Mouse (Mus musculus) MEL (cell line): ENCODE results near the gene Csnk2b. TPM values are rescaled to one million over a fixed set of nuclear protein-coding genes. Genes with fewer than 3 reads are reported as not detected.

ENCODE experiments used
- DNase-seq: peaks from one replicate; pipeline ENCODE4 v3.0.0; 2011; ENCODE audit warnings: low read depth, low spot score
- H3K27ac ChIP-seq: 2 replicates; pipeline ENCODE4 v1.5.1; 2012; ENCODE audit warnings: low read depth, mild to moderate bottlenecking, control low read depth, low read length, moderate library complexity; ENCODE audit not compliant: control insufficient read depth
- H3K27me3 ChIP-seq, 2 experiments: fragments of 150-350 bp in 1 of 2; sonication (generic) in 1 of 2; 2 replicates each; pipeline ENCODE4 v1.6.1; 2012; ENCODE audit warnings: low read length in 2 of 2, mild to moderate bottlenecking in 2 of 2, improper control_type of control experiment in 1 of 2, moderate library complexity in 1 of 2; ENCODE audit not compliant: insufficient read depth in 2 of 2, control insufficient read depth in 1 of 2
- H3K36me3 ChIP-seq, 2 experiments: 2 replicates each; pipeline ENCODE4 v1.6.1; 2012 to 2014; ENCODE audit warnings: low read length in 2 of 2, improper control_type of control experiment in 1 of 2, inconsistent platforms in 1 of 2, mild to moderate bottlenecking in 1 of 2; ENCODE audit not compliant: insufficient read depth in 2 of 2, control insufficient read depth in 1 of 2
- H3K4me1 ChIP-seq, 2 experiments: fragments of 150-350 bp in 1 of 2; sonication (generic) in 1 of 2; 2 replicates each; pipeline ENCODE4 v1.6.1; 2012; ENCODE audit warnings: low read length in 2 of 2, improper control_type of control experiment in 1 of 2, mild to moderate bottlenecking in 1 of 2; ENCODE audit not compliant: insufficient read depth in 2 of 2, control insufficient read depth in 1 of 2
- H3K4me3 ChIP-seq, 2 experiments: fragments of 150-350 bp in 1 of 2; sonication (generic) in 1 of 2; 2 replicates each; pipeline ENCODE4 v1.5.1; 2012; ENCODE audit warnings: low read depth in 2 of 2, low read length in 2 of 2, mild to moderate bottlenecking in 2 of 2, moderate library complexity in 2 of 2, control low read depth in 1 of 2, improper control_type of control experiment in 1 of 2; ENCODE audit not compliant: control insufficient read depth in 1 of 2, insufficient read depth in 1 of 2
- H3K79me2 ChIP-seq: 2 replicates; pipeline ENCODE4 v1.6.1; 2012; ENCODE audit warnings: mild to moderate bottlenecking, low read length, moderate library complexity; ENCODE audit not compliant: control insufficient read depth, poor library complexity, insufficient read depth
- H3K9ac ChIP-seq: 2 replicates; pipeline ENCODE4 v1.6.1; 2012; ENCODE audit warnings: low read depth, mild to moderate bottlenecking, control low read depth, low read length, moderate library complexity; ENCODE audit not compliant: control insufficient read depth, poor library complexity, severe bottlenecking
- H3K9me3 ChIP-seq: fragments of 150-350 bp; sonication (generic); replicated peaks from 2 replicates; pipeline ENCODE4 v1.6.1; 2012; ENCODE audit warnings: mild to moderate bottlenecking, low read length, improper control_type of control experiment, moderate library complexity; ENCODE audit not compliant: insufficient read depth
- ELF1 ChIP-seq: IDR thresholded peaks from 2 replicates; pipeline ENCODE4 v1.6.1; 2014; ENCODE audit warnings: low read depth, mild to moderate bottlenecking, inconsistent platforms, low read length, improper control_type of control experiment, moderate library complexity
- ETS1 ChIP-seq: IDR thresholded peaks from 2 replicates; pipeline ENCODE4 v1.6.1; 2012; ENCODE audit warnings: low read depth, mild to moderate bottlenecking, inconsistent platforms, low read length, improper control_type of control experiment, moderate library complexity
- GABPA ChIP-seq: IDR thresholded peaks from 2 replicates; pipeline ENCODE4 v1.6.1; 2012; ENCODE audit warnings: low read depth, mild to moderate bottlenecking, inconsistent platforms, low read length, improper control_type of control experiment, moderate library complexity
- JUND ChIP-seq: IDR thresholded peaks from 2 replicates; pipeline ENCODE4 v1.6.1; 2011; ENCODE audit warnings: low read depth, mild to moderate bottlenecking, improper control_type of control experiment, low read length
- MAX ChIP-seq: IDR thresholded peaks from 2 replicates; pipeline ENCODE4 v1.6.1; 2011; ENCODE audit warnings: low read length, improper control_type of control experiment
- MAZ ChIP-seq: IDR thresholded peaks from 2 replicates; pipeline ENCODE4 v1.6.1; 2012; ENCODE audit warnings: low read depth, mild to moderate bottlenecking, inconsistent platforms, low read length, improper control_type of control experiment
- NELFE ChIP-seq: IDR thresholded peaks from 2 replicates; pipeline ENCODE4 v1.6.1; 2011; ENCODE audit warnings: low read depth, low read length, improper control_type of control experiment
- POLR2AphosphoS2 ChIP-seq: IDR thresholded peaks from 2 replicates; pipeline ENCODE4 v1.6.1; 2011; ENCODE audit warnings: low read length, improper control_type of control experiment
- POLR2AphosphoS5 ChIP-seq: IDR thresholded peaks from 2 replicates; pipeline ENCODE4 v1.6.1; 2012; ENCODE audit warnings: low read depth, borderline replicate concordance, mild to moderate bottlenecking, inconsistent platforms, low read length, moderate library complexity, mixed read lengths
- RCOR1 ChIP-seq: IDR thresholded peaks from 2 replicates; pipeline ENCODE4 v1.6.1; 2012; ENCODE audit warnings: low read depth, mild to moderate bottlenecking, inconsistent platforms, low read length, improper control_type of control experiment
- TAL1 ChIP-seq: IDR thresholded peaks from 2 replicates; pipeline ENCODE4 v1.6.1; 2012; ENCODE audit warnings: mild to moderate bottlenecking, inconsistent platforms, low read length, moderate library complexity, mixed read lengths
- TCF12 ChIP-seq: IDR thresholded peaks from 2 replicates; pipeline ENCODE4 v1.6.1; 2014; ENCODE audit warnings: low read depth, mild to moderate bottlenecking, inconsistent platforms, low read length, improper control_type of control experiment, moderate library complexity
- USF1 ChIP-seq: IDR thresholded peaks from 2 replicates; pipeline ENCODE4 v1.6.1; 2014; ENCODE audit warnings: low read depth, mild to moderate bottlenecking, inconsistent platforms, low read length, improper control_type of control experiment, moderate library complexity
- ZKSCAN1 ChIP-seq: IDR thresholded peaks from 2 replicates; pipeline ENCODE4 v1.6.1; 2012; ENCODE audit warnings: low read depth, mild to moderate bottlenecking, inconsistent platforms, low read length, improper control_type of control experiment, moderate library complexity
- polyA plus RNA-seq, 2 experiments: library from polyadenylated mRNA; stranded (reverse) in 1 of 2; unstranded in 1 of 2; fragments of >175 nt in 1 of 2; fragments of >200 nt in 1 of 2; gene quantifications; 2 replicates each; pipeline versions ENCODE4 v1.2.1 to v1.2.4; 2012; ENCODE audit warnings: low replicate concordance in 2 of 2, low read depth in 1 of 2; ENCODE audit not compliant: insufficient read length in 2 of 2, insufficient read depth in 1 of 2, missing spikeins in 1 of 2
- total RNA-seq: library from RNA; depleted of rRNA; stranded (reverse); fragments of 300-350 nt; gene quantifications from 2 replicates; pipeline ENCODE4 v1.2.3, GENCODE M21; 2012

Csnk2b gene
- total and polyA plus RNA-seq, 3 experiments, result 222 to 607 TPM; not detected in 1

DNA sequence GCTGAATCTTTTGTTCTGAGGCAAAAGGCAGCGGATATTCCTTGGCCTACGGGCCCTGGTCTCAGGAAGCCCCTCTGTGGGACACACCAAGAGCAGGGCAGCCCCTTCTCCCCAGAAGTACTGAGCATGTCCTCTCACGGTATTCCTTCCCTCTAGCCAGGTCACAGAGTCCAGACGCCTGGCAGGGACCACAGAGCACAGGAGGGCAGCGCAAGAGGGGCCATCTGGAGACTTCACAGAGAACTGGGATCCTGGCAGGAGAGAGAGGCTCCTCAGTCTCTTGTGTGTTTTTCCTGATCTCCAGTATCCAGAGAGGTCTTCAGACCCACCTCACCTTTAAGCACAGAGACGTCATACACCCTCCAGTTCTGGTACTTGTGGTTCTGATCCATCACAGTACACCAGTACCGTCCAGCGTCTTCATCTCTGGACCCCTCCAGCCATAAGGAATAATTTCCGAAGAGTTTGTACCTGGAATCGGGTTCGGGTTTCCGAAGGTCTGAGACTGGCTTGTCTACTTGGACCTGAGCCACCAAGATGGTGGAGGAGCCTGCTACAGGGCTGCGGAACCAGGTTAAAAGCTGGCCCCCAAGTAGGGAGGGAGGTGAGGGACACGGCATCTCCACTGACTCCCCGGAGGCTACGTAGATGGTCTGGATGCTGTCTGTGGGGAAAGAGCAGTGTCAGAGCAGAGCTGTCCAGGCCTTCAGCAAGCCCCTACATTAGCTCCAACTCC lies 38.8 kb downstream of the Csnk2b start:
- H3K9me3 ChIP-seq, result no peaks in the 10 kb centered on the region
- DNase-seq, result no peak
- H3K9ac ChIP-seq, result no peak overlapping the region
- no peak overlapping the region for H3K4me3 ChIP-seq
- H3K27me3 ChIP-seq, result no peaks in the 10 kb centered on the region
- H3K79me2 ChIP-seq, result no peaks in the 10 kb centered on the region
- 0 out of 2 replicates have a peak overlapping the region, but pooled peaks have one; percentile 13 for H3K27ac ChIP-seq
- TF ChIP-seq GABPA (no peak), NELFE (no peak), MAZ (no peak), RCOR1 (no peak), ZKSCAN1 (no peak), POLR2AphosphoS2 (no peak), JUND (no peak), POLR2AphosphoS5 (no peak), ELF1 (no peak)
- TF ChIP-seq, all 39 proteins: peak for 0
- peaks cover 20 to 58% of the 10 kb centered on the region in 2 experiments for H3K4me1 ChIP-seq
- peaks cover 0 to 44% of the 10 kb centered on the region in 2 experiments; a peak in 2 of 4 replicates for H3K36me3 ChIP-seq

DNA sequence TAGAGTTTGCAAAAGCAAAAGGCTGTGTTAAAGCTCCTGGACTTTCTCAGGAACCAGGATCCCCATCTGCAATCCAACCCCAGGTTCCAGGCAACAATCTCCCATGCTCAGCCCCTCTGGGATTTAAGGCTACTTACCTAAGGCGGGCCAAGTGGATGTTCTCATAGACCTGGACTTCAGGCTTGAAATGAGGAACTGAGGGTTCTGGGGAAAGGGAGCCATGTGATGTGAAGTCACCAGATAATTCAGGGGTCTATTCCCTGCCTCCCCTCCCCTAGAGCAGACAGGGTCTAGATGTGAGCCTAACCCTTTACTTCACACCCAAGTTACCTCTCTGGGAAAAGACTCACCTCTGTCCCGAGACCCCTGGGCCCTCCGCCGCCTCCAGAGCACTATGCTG lies 41.1 kb downstream of the Csnk2b start:
- Histone ChIP-seq H3K9me3 (no peaks in the 10 kb centered on the region), H3K4me3 (peak overlapping the region in 1 of 2 experiments; percentile 2; a peak in 1 of 4 replicates), H3K36me3 (peaks cover 0 to 42% of the 10 kb centered on the region in 2 experiments; a peak in 2 of 4 replicates), H3K27ac (peak overlapping the region; percentile 94), H3K9ac (peak overlapping the region; percentile 50), H3K79me2 (no peaks in the 10 kb centered on the region), H3K27me3 (no peaks in the 10 kb centered on the region), H3K4me1 (peaks cover 20 to 56% of the 10 kb centered on the region in 2 experiments)
- TF ChIP-seq MAX (peak; percentile 30; the same call in 1 of the 2 replicates), USF1 (peak; percentile 71), ETS1 (0 out of 2 replicates have a peak, but pooled peaks have one; percentile 6), TCF12 (no peak), TAL1 (0 out of 2 replicates have a peak, but pooled peaks have one; percentile 25)
- peak; percentile 73 for DNase-seq
